Mouse (Mus musculus) intestine, embryonic 14.5 days (tissue): Measurements from ENCODE around the gene Tbc1d30. TPM values are rescaled to one million over a fixed set of nuclear protein-coding genes. Genes with fewer than 3 reads are reported as not detected.

Experiments
- ATAC-seq: fragments of 200-750 bp; cut with Nextera tagmentation; replicated peaks from 2 replicates; pipeline ENCODE4 v1.8.0; 2017; ENCODE audit warnings: low read depth, moderate number of reproducible peaks, moderate TSS enrichment, moderate library complexity; ENCODE audit not compliant: low FRiP score, low TSS enrichment
- DNase-seq: peaks from one replicate; pipeline ENCODE4 v3.0.0-alpha.2; 2018; ENCODE audit warnings: low spot score
- H3K27ac ChIP-seq: fragments of 300-500 bp; sonication (generic); 2 replicates; pipeline ENCODE4 v1.5.1; 2014; ENCODE audit warnings: low read depth, mild to moderate bottlenecking, control low read depth
- H3K27me3 ChIP-seq: fragments of 300-500 bp; sonication (generic); replicated peaks from 2 replicates; pipeline ENCODE4 v1.6.1; 2014; ENCODE audit warnings: low read length, control low read depth; ENCODE audit not compliant: control insufficient read depth, insufficient read depth
- H3K36me3 ChIP-seq: fragments of 300-500 bp; sonication (generic); 2 replicates; pipeline ENCODE4 v1.6.1; 2014; ENCODE audit warnings: low read length, control low read depth; ENCODE audit not compliant: control insufficient read depth, insufficient read depth
- H3K4me1 ChIP-seq: fragments of 300-500 bp; sonication (generic); replicated peaks from 2 replicates; pipeline ENCODE4 v1.6.1; 2014; ENCODE audit warnings: low read length, control low read depth, mixed read lengths; ENCODE audit not compliant: control insufficient read depth, insufficient read depth
- H3K4me2 ChIP-seq: fragments of 300-500 bp; sonication (generic); 2 replicates; pipeline ENCODE4 v1.6.1; 2014; ENCODE audit warnings: low read length
- H3K4me3 ChIP-seq: fragments of 300-500 bp; sonication (generic); 2 replicates; pipeline ENCODE4 v1.5.1; 2014; ENCODE audit warnings: low read depth, low read length, control low read depth, mixed read lengths
- H3K9ac ChIP-seq: fragments of 300-500 bp; sonication (generic); 2 replicates; pipeline ENCODE4 v1.6.1; 2014; ENCODE audit warnings: mild to moderate bottlenecking, low read length
- H3K9me3 ChIP-seq: fragments of 300-500 bp; sonication (generic); 2 replicates; pipeline ENCODE4 v1.6.1; 2016; ENCODE audit warnings: low read length, control low read depth; ENCODE audit not compliant: control insufficient read depth
- WGBS: fragments of 180-500 bp; shearing (Covaris S2); extraction: QIAGEN DNeasy Blood & Tissue Kit; methylation state at CpG from one replicate; pipeline ENCODE4 v1.1.7; 2014; 5-methylcytosine and 5-hydroxymethylcytosine counted together
- polyA plus RNA-seq: library from polyadenylated mRNA; unstranded; fragments of >200 nt; fragmentation: Nextera tagmentation; extraction: Ambion mirVana; gene quantifications from 2 replicates; pipeline ENCODE4 v1.2.1, GENCODE M21; 2014

The Tbc1d30 gene
- 2.8 and 3.8 TPM in 2 replicates for polyA plus RNA-seq

DNA sequence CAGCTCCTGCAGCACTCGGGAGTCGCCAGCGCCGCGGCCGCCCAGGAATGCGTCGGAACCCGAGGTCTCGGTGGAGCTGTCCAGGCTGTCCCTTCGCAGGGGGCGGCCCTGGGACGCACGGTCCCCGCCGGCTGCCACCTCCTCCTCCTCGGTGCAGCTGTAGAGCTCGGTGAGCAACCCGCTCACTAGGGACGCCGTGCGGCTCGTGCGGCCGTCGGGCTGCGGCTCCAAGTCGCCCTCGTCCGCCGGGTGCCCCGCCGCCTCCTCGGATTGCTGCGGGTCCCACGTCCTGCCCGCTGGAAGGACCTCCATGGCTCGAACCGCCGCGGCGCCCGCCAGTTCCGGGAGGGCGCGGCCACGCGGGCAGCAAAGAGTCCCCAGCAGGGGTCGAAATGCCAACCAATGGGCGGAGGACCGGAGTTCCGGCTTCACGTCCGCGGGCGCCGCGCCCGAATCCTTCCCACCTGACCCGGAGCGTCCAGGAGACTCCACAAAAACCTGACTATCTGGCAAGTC, at the start of gene Tbc1d30:
Gene Tbc1d30, minus strand, starts transcription at position 213 of the 516 bp plus-strand sequence.
- Histone ChIP-seq H3K27ac (no peak within 1 kb of the TSS), H3K4me2 (peak within 1 kb of the TSS; percentile 88), H3K4me1 (0 out of 2 replicates have a peak, but pooled peaks cover 7% of the 10 kb centered on the region), H3K4me3 (peak within 1 kb of the TSS; percentile 42), H3K9me3 (no peaks in the 10 kb centered on the region), H3K36me3 (no peaks in the 10 kb centered on the region), H3K9ac (peak within 1 kb of the TSS; percentile 42), H3K27me3 (peaks cover 38% of the 10 kb centered on the region)
- ATAC-seq = peak; percentile 78
- under 1% methylated on average over 42 of the region's 61 CpGs for WGBS
- DNase-seq = peak; percentile 79

DNA sequence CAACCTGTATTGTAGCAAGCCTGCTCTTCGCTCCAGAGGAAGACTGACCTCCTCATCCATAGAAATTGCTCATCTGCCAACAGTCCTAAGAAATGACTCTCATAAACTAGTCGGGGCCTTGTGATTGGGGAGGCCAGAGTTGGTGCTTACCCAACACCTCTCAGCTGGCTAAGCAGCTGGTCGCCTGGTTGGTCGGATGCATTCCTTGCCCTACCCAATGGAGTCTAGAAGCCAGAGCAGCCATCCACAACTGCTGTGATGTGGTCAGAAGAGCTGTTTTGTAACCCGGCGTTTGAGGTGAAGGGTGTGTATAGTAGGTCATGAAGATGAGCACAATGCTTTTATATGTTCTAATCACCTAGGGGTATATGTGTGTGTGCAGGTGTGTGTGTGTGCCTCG, 47.5 kb upstream of the Tbc1d30 start:
- no peaks in the 10 kb centered on the region for H3K4me1 ChIP-seq
- no peak for ATAC-seq
- H3K27ac ChIP-seq = no peak overlapping the region
- H3K36me3 ChIP-seq = peaks cover 25% of the 10 kb centered on the region
- no peaks in the 10 kb centered on the region for H3K27me3 ChIP-seq
- H3K9me3 ChIP-seq = no peaks in the 10 kb centered on the region
- H3K9ac ChIP-seq = no peak overlapping the region
- WGBS = 84% methylated on average over 7 of the region's 7 CpGs
- no peak for DNase-seq
- no peak overlapping the region for H3K4me2 ChIP-seq
- H3K4me3 ChIP-seq = no peak overlapping the region

DNA sequence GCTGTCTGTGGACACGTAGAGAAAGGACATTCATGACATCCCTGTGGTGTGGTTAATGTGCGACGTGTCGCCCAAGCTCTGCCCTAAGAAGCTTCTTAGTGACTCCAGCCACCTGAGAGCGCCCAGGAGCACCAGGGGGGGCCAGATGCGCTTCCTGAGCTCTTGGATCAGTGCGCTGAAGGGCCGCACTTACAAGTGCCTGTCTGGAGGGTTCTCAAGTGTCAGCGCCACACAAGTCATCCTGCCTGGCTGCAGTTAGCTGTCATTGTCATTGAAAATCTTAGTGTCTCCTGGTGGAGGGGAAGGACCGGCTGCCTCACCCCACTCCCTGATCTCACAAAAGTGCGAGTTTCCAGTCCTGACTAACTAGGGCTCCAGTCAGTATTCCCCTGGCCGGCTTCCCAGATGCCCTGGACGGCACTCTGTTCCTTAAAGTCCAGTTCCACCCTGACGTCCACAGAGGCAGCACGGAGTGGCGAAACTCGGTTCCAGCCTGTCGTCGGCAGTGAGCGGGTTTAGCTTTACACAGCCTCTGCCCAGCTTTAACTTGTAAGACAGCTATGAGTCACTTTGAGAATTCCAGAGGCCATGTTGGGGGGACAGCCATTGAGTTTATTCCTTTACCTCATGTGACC, 44.6 kb upstream of the Tbc1d30 start:
- H3K9ac ChIP-seq = no peak overlapping the region
- peaks cover 55% of the 10 kb centered on the region for H3K36me3 ChIP-seq
- no peak overlapping the region for H3K27ac ChIP-seq
- no peak for ATAC-seq
- no peak for DNase-seq
- no peak overlapping the region for H3K4me3 ChIP-seq
- H3K4me2 ChIP-seq = no peak overlapping the region
- 85% methylated on average over 20 of the region's 20 CpGs for WGBS
- H3K9me3 ChIP-seq = no peaks in the 10 kb centered on the region
- H3K4me1 ChIP-seq = no peaks in the 10 kb centered on the region
- no peaks in the 10 kb centered on the region for H3K27me3 ChIP-seq

DNA sequence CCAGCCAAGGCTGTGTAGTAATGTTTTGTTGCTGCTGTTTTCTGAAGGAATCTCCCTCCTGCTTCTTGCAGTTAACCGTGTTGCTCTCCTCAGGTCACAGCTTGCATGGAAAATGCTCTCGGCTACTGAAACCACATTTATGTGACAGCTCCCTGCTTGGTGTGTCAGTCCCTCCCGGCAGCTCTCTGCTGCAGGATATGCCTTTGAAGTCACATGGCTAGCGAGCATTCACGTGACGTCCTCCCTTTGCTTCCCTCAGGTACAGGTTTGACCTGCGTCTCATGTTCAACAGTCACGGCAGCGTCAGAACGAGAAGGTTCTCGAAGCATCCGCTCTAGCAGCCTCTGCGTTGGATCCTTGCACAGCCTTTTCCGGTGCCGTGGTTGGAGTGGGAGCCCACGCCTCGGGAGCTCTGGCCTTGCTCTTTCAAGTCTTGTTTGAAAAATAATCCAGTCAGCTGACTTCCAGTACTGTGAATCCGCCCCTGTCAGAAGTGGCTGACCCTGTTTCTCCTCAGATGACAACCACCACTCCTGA, 43.8 kb upstream of the Tbc1d30 start:
- peaks cover 63% of the 10 kb centered on the region for H3K36me3 ChIP-seq
- H3K27me3 ChIP-seq = no peaks in the 10 kb centered on the region
- H3K4me3 ChIP-seq = no peak overlapping the region
- no peak for ATAC-seq
- no peak overlapping the region for H3K27ac ChIP-seq
- 76% methylated on average over 18 of the region's 18 CpGs for WGBS
- no peak overlapping the region for H3K4me2 ChIP-seq
- H3K9me3 ChIP-seq = no peaks in the 10 kb centered on the region
- H3K9ac ChIP-seq = no peak overlapping the region
- no peak for DNase-seq
- H3K4me1 ChIP-seq = no peaks in the 10 kb centered on the region

DNA sequence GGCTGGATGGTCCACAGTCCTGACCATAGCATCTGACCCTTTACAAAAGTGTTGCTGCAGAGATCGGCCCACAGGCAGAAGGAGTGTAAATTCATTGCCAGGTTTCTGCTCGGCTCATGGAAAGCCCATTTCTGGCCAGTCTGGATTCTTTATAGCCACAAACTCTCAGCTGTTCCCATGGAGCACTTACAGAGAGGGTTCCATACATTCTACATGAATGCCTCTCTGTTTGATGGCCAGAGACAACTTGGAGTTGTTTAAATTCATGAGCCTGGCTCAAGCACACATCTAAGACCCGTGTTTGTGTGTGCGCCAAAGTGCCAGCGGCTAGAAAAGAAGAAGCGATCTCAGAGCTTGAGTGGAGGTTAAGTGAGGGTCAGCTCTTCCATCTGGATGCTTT, 43.2 kb upstream of the Tbc1d30 start:
- ATAC-seq (no peak), DNase-seq (no peak)
- Histone ChIP-seq H3K27ac (no peak overlapping the region), H3K9ac (no peak overlapping the region), H3K4me1 (no peaks in the 10 kb centered on the region), H3K4me3 (no peak overlapping the region), H3K4me2 (no peak overlapping the region), H3K9me3 (no peaks in the 10 kb centered on the region), H3K27me3 (no peaks in the 10 kb centered on the region), H3K36me3 (peaks cover 64% of the 10 kb centered on the region)
- WGBS = 54% methylated on average over 6 of the region's 6 CpGs

DNA sequence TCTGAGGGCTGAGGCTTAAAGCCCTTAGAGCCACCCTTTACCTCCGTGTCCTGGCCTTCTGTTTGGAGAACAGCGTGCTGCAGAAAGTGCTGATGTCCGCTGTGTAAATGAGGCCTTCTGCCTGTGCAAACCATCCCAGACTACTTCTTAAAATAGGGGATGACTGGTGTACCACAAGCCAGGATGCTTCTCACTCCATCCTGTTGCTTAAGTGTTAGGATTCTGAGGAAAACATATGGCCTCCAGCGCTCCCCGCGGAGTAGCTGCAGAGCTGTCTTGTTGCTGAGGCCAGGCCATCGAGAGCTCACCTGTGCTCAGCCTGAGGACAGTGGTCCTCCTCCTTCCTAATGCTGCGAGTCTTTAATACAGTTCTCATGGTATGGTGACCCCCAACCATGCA, 40.8 kb upstream of the Tbc1d30 start:
- no peak overlapping the region for H3K27ac ChIP-seq
- H3K9ac ChIP-seq = no peak overlapping the region
- ATAC-seq (no peak), DNase-seq (no peak)
- H3K9me3 ChIP-seq = no peaks in the 10 kb centered on the region
- 95% methylated on average over 8 of the region's 8 CpGs for WGBS
- peaks cover 79% of the 10 kb centered on the region for H3K36me3 ChIP-seq
- H3K4me1 ChIP-seq = no peaks in the 10 kb centered on the region
- no peak overlapping the region for H3K4me3 ChIP-seq
- H3K4me2 ChIP-seq = no peak overlapping the region
- no peaks in the 10 kb centered on the region for H3K27me3 ChIP-seq

DNA sequence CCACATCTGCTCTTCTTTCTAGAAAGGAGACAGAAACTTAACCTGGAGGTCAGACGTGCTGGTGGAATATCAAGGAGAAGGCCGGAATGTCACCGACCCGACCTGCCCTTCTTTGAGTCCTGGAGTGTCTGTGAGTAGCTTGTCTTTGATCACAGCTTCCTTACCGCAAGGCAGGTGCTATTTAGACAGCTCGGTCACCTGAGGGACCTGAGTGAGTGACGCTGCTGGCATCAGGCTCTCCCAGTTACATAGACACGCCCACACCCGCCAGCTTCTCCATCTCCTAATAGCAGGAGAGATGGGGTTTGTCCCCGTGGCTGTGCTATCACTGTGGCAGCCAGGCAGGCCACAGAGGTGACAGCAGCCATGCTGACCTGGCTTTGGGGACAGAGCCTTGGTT, 39.5 kb upstream of the Tbc1d30 start:
- Histone ChIP-seq H3K4me3 (no peak overlapping the region), H3K36me3 (peaks cover 66% of the 10 kb centered on the region), H3K9me3 (no peaks in the 10 kb centered on the region), H3K4me1 (0 out of 2 replicates have a peak, but pooled peaks cover 4% of the 10 kb centered on the region), H3K4me2 (no peak overlapping the region), H3K27me3 (no peaks in the 10 kb centered on the region), H3K9ac (no peak overlapping the region), H3K27ac (no peak overlapping the region)
- 80% methylated on average over 10 of the region's 10 CpGs for WGBS
- DNase-seq (no peak), ATAC-seq (no peak)

DNA sequence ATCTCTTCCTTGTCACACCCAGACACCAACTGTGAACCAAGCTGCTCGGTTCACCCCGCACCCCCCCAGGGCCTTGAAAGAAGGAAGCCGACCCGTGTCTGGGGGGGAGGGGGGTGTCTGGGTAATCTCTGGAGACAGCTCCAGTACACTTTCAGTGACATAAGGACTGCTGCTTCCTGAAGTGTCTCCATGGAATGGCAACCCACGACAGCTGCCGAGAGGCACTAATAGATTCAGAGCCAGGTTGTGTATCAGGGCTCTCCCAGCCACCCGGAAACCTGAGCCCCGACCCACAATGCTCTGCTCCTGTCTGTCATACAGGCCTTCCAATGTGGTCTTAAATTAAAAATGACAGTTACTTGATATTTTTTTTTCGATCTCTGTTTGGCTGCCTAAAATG, 35.3 kb upstream of the Tbc1d30 start:
- 47% methylated on average over 9 of the region's 9 CpGs for WGBS
- no peak overlapping the region for H3K4me2 ChIP-seq
- H3K9me3 ChIP-seq = no peaks in the 10 kb centered on the region
- H3K9ac ChIP-seq = no peak overlapping the region
- DNase-seq = no peak
- H3K27me3 ChIP-seq = no peaks in the 10 kb centered on the region
- peaks cover 70% of the 10 kb centered on the region for H3K36me3 ChIP-seq
- no peak overlapping the region for H3K4me3 ChIP-seq
- H3K4me1 ChIP-seq = 0 out of 2 replicates have a peak, but pooled peaks cover 4% of the 10 kb centered on the region
- ATAC-seq = no peak
- H3K27ac ChIP-seq = no peak overlapping the region

DNA sequence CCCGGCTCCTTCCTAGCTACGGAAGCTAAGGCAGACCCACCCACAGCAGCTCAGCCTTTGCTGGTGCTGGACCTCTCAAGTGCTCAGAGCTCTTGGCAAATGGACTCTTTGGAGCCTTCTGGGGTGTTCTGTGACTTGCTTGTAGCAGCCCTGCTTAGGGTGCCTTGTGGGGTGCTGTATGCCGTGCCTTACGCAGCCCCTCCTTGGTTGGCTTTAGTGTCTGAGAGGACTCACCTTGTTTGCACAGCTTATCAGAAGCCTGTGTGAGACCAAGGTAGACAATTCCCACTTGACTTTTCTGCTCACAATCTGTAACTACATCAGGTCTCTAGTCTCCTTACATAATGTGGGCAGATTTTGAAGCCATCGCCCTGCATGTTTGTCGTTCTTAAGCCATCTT, 34.6 kb upstream of the Tbc1d30 start:
- Histone ChIP-seq H3K36me3 (peaks cover 70% of the 10 kb centered on the region), H3K9ac (no peak overlapping the region), H3K9me3 (no peaks in the 10 kb centered on the region), H3K27me3 (no peaks in the 10 kb centered on the region), H3K4me1 (0 out of 2 replicates have a peak, but pooled peaks cover 4% of the 10 kb centered on the region), H3K4me2 (no peak overlapping the region), H3K27ac (no peak overlapping the region), H3K4me3 (no peak overlapping the region)
- WGBS = 82% methylated on average over 6 of the region's 6 CpGs
- DNase-seq (no peak), ATAC-seq (no peak)
